Mouse (Mus musculus): ENCODE results near the gene Cyren.

The Cyren gene

GRCm38 (mm10) chr6:34877509-34878321 is at the start of gene Cyren:
TSS of gene Cyren (minus strand) at chr6:34878060.
- peak; percentile 94 for DNase-seq (ENCODE audit: low read depth)

- DNase-seq (ENCODE audit: low read depth) = no peak
Measured at GRCm38 (mm10) chr6:34927594-34927993, 49.7 kb upstream of the Cyren start.

- DNase-seq (ENCODE audit: low read depth) = peak; percentile 69
Measured at GRCm38 (mm10) chr6:34927156-34927555, 49.3 kb upstream of the Cyren start.

GRCm38 (mm10) chr6:34921941-34922340 is 44.1 kb upstream of the Cyren start:
- DNase-seq (ENCODE audit: low read depth) = peak; percentile 91

- no peak for DNase-seq (ENCODE audit: low read depth)
Measured at GRCm38 (mm10) chr6:34920631-34921030, 42.8 kb upstream of the Cyren start.

GRCm38 (mm10) chr6:34919956-34920355 is 42.1 kb upstream of the Cyren start, which contains the start of gene Stra8:
TSS of gene Stra8 (plus strand) at chr6:34920163.
- DNase-seq (ENCODE audit: low read depth) = no peak

GRCm38 (mm10) chr6:34919146-34919545 is 41.3 kb upstream of the Cyren start:
- no peak for DNase-seq (ENCODE audit: low read depth)

GRCm38 (mm10) chr6:34914462-34914861 is 36.6 kb upstream of the Cyren start:
- DNase-seq (ENCODE audit: low read depth) = peak; percentile 39

- DNase-seq (ENCODE audit: low read depth) = no peak
Measured at GRCm38 (mm10) chr6:34913341-34914040, 35.6 kb upstream of the Cyren start.

- peak; percentile 91 for DNase-seq (ENCODE audit: low read depth)
Measured at GRCm38 (mm10) chr6:34910371-34911219, 32.7 kb upstream of the Cyren start, which contains the start of gene Wdr91. TSS of gene Wdr91 (minus strand) at chr6:34910876.

- DNase-seq (ENCODE audit: low read depth) = no peak
Measured at GRCm38 (mm10) chr6:34909631-34910345, 31.9 kb upstream of the Cyren start.

GRCm38 (mm10) chr6:34907696-34908260 is 29.9 kb upstream of the Cyren start:
- DNase-seq (ENCODE audit: low read depth) = no peak

GRCm38 (mm10) chr6:34907121-34907614 is 29.3 kb upstream of the Cyren start:
- DNase-seq (ENCODE audit: low read depth) = peak; percentile 24

GRCm38 (mm10) chr6:34906661-34907060 is 28.8 kb upstream of the Cyren start:
- DNase-seq (ENCODE audit: low read depth) = no peak

- no peak for DNase-seq (ENCODE audit: low read depth)
Measured at GRCm38 (mm10) chr6:34906125-34906524, 28.3 kb upstream of the Cyren start.

GRCm38 (mm10) chr6:34904361-34904760 is 26.5 kb upstream of the Cyren start:
- no peak for DNase-seq (ENCODE audit: low read depth)

- DNase-seq (ENCODE audit: low read depth) = no peak
Measured at GRCm38 (mm10) chr6:34903851-34904250, 26.0 kb upstream of the Cyren start.

- no peak for DNase-seq (ENCODE audit: low read depth)
Measured at GRCm38 (mm10) chr6:34903441-34903840, 25.6 kb upstream of the Cyren start.

GRCm38 (mm10) chr6:34902578-34902977 is 24.7 kb upstream of the Cyren start:
- DNase-seq (ENCODE audit: low read depth) = no peak

GRCm38 (mm10) chr6:34901911-34902444 is 24.1 kb upstream of the Cyren start:
- DNase-seq (ENCODE audit: low read depth) = no peak

GRCm38 (mm10) chr6:34900990-34901389 is 23.1 kb upstream of the Cyren start:
- no peak for DNase-seq (ENCODE audit: low read depth)
